Mouse (Mus musculus): ENCODE measurements at regions not wholly inside any gene's neighbourhood (a gene's known extent, or its start where the extent isn't known, plus 50 kb on each side); places are given as distances from the start of the nearest gene placed in this dataset.

- no peaks in the 10 kb centered on the region for H3K27me3 ChIP-seq (ENCODE audit: control insufficient read depth, insufficient read depth, low read length)
- no peaks in the 10 kb centered on the region for H3K9me3 ChIP-seq (ENCODE audit: control insufficient read depth, low read length)
- 82% methylated on average over 14 of the region's 14 CpGs for WGBS
- H3K27ac ChIP-seq (replicated peaks in 1 of 2; ENCODE audit: control insufficient read depth in 1 of 2, insufficient read depth in 1 of 2, low read depth in 2 of 2, low read length in 2 of 2), result no peak overlapping the region
- H3K36me3 ChIP-seq (ENCODE audit: control insufficient read depth, insufficient read depth, low read length), result no peaks in the 10 kb centered on the region
- H3K4me2 ChIP-seq (ENCODE audit: low read length), result no peak overlapping the region
- no peak for ATAC-seq (ENCODE audit: insufficient number of reproducible peaks, insufficient read depth, low FRiP score, low read depth)
- H3K9ac ChIP-seq (ENCODE audit: low read length), result no peak overlapping the region
- H3K4me1 ChIP-seq (ENCODE audit: control insufficient read depth in 2 of 2, insufficient read depth in 2 of 2, low read length in 2 of 2), result no peaks in the 10 kb centered on the region
- H3K4me3 ChIP-seq (ENCODE audit: control insufficient read depth in 1 of 2, insufficient read depth in 1 of 2, low read depth in 1 of 2, low read length in 2 of 2), result no peak overlapping the region
These were observed 231.2 kb upstream of the N4bp1 start for GRCm38 (mm10) chr8:87116190-87116765.

- H3K36me3 ChIP-seq (ENCODE audit: control insufficient read depth, insufficient read depth, low read length), result no peaks in the 10 kb centered on the region
- no peak overlapping the region for H3K4me2 ChIP-seq (ENCODE audit: low read length)
- H3K9me3 ChIP-seq (ENCODE audit: control insufficient read depth, low read length), result no peaks in the 10 kb centered on the region
- no peaks in the 10 kb centered on the region for H3K27me3 ChIP-seq (ENCODE audit: control insufficient read depth, insufficient read depth, low read length)
- ATAC-seq (ENCODE audit: insufficient number of reproducible peaks, insufficient read depth, low FRiP score, low read depth), result no peak
- 68% methylated on average over 7 of the region's 7 CpGs for WGBS
- no peak overlapping the region for H3K4me3 ChIP-seq (ENCODE audit: control insufficient read depth in 1 of 2, insufficient read depth in 1 of 2, low read depth in 1 of 2, low read length in 2 of 2)
- H3K4me1 ChIP-seq (ENCODE audit: control insufficient read depth in 2 of 2, insufficient read depth in 2 of 2, low read length in 2 of 2), result no peaks in the 10 kb centered on the region
- no peak overlapping the region for H3K9ac ChIP-seq (ENCODE audit: low read length)
- H3K27ac ChIP-seq (replicated peaks in 1 of 2; ENCODE audit: control insufficient read depth in 1 of 2, insufficient read depth in 1 of 2, low read depth in 2 of 2, low read length in 2 of 2), result no peak overlapping the region
These were observed 227.3 kb upstream of the N4bp1 start for GRCm38 (mm10) chr8:87112355-87112754.

GRCm38 (mm10) chr8:87105106-87105505 is 220.0 kb upstream of the N4bp1 start:
- no peaks in the 10 kb centered on the region for H3K4me1 ChIP-seq (ENCODE audit: control insufficient read depth in 2 of 2, insufficient read depth in 2 of 2, low read length in 2 of 2)
- no peak overlapping the region for H3K4me2 ChIP-seq (ENCODE audit: low read length)
- no peaks in the 10 kb centered on the region for H3K27me3 ChIP-seq (ENCODE audit: control insufficient read depth, insufficient read depth, low read length)
- H3K9me3 ChIP-seq (ENCODE audit: control insufficient read depth, low read length), result no peaks in the 10 kb centered on the region
- WGBS, result 80% methylated on average over 7 of the region's 7 CpGs
- no peak for ATAC-seq (ENCODE audit: insufficient number of reproducible peaks, insufficient read depth, low FRiP score, low read depth)
- no peak overlapping the region for H3K9ac ChIP-seq (ENCODE audit: low read length)
- no peak overlapping the region for H3K27ac ChIP-seq (replicated peaks in 1 of 2; ENCODE audit: control insufficient read depth in 1 of 2, insufficient read depth in 1 of 2, low read depth in 2 of 2, low read length in 2 of 2)
- H3K36me3 ChIP-seq (ENCODE audit: control insufficient read depth, insufficient read depth, low read length), result no peaks in the 10 kb centered on the region
- no peak overlapping the region for H3K4me3 ChIP-seq (ENCODE audit: control insufficient read depth in 1 of 2, insufficient read depth in 1 of 2, low read depth in 1 of 2, low read length in 2 of 2)

GRCm38 (mm10) chr8:87095211-87095610 is 210.2 kb upstream of the N4bp1 start:
- 60% methylated on average over 2 of the region's 2 CpGs for WGBS
- Histone ChIP-seq H3K27ac (replicated peaks in 1 of 2; ENCODE audit: control insufficient read depth in 1 of 2, insufficient read depth in 1 of 2, low read depth in 2 of 2, low read length in 2 of 2) (no peak overlapping the region), H3K27me3 (ENCODE audit: control insufficient read depth, insufficient read depth, low read length) (no peaks in the 10 kb centered on the region), H3K4me1 (ENCODE audit: control insufficient read depth in 2 of 2, insufficient read depth in 2 of 2, low read length in 2 of 2) (no peaks in the 10 kb centered on the region), H3K4me3 (ENCODE audit: control insufficient read depth in 1 of 2, insufficient read depth in 1 of 2, low read depth in 1 of 2, low read length in 2 of 2) (no peak overlapping the region), H3K9ac (ENCODE audit: low read length) (no peak overlapping the region), H3K36me3 (ENCODE audit: control insufficient read depth, insufficient read depth, low read length) (no peaks in the 10 kb centered on the region), H3K4me2 (ENCODE audit: low read length) (no peak overlapping the region), H3K9me3 (ENCODE audit: control insufficient read depth, low read length) (no peaks in the 10 kb centered on the region)
- ATAC-seq (ENCODE audit: insufficient number of reproducible peaks, insufficient read depth, low FRiP score, low read depth), result no peak

- H3K27me3 ChIP-seq (ENCODE audit: control insufficient read depth, insufficient read depth, low read length), result no peaks in the 10 kb centered on the region
- no peaks in the 10 kb centered on the region for H3K9me3 ChIP-seq (ENCODE audit: control insufficient read depth, low read length)
- ATAC-seq (ENCODE audit: insufficient number of reproducible peaks, insufficient read depth, low FRiP score, low read depth), result no peak
- H3K4me1 ChIP-seq (ENCODE audit: control insufficient read depth in 2 of 2, insufficient read depth in 2 of 2, low read length in 2 of 2), result no peaks in the 10 kb centered on the region
- H3K4me2 ChIP-seq (ENCODE audit: low read length), result no peak overlapping the region
- 70% methylated on average over 4 of the region's 4 CpGs for WGBS
- H3K27ac ChIP-seq (replicated peaks in 1 of 2; ENCODE audit: control insufficient read depth in 1 of 2, insufficient read depth in 1 of 2, low read depth in 2 of 2, low read length in 2 of 2), result no peak overlapping the region
- no peak overlapping the region for H3K9ac ChIP-seq (ENCODE audit: low read length)
- H3K36me3 ChIP-seq (ENCODE audit: control insufficient read depth, insufficient read depth, low read length), result no peaks in the 10 kb centered on the region
- no peak overlapping the region for H3K4me3 ChIP-seq (ENCODE audit: control insufficient read depth in 1 of 2, insufficient read depth in 1 of 2, low read depth in 1 of 2, low read length in 2 of 2)
These were observed 209.6 kb upstream of the N4bp1 start for GRCm38 (mm10) chr8:87094685-87095084.

- H3K9ac ChIP-seq (ENCODE audit: low read length), result no peak overlapping the region
- no peaks in the 10 kb centered on the region for H3K9me3 ChIP-seq (ENCODE audit: control insufficient read depth, low read length)
- H3K27me3 ChIP-seq (ENCODE audit: control insufficient read depth, insufficient read depth, low read length), result no peaks in the 10 kb centered on the region
- H3K4me1 ChIP-seq (ENCODE audit: control insufficient read depth in 2 of 2, insufficient read depth in 2 of 2, low read length in 2 of 2), result no peaks in the 10 kb centered on the region
- no peaks in the 10 kb centered on the region for H3K36me3 ChIP-seq (ENCODE audit: control insufficient read depth, insufficient read depth, low read length)
- H3K27ac ChIP-seq (replicated peaks in 1 of 2; ENCODE audit: control insufficient read depth in 1 of 2, insufficient read depth in 1 of 2, low read depth in 2 of 2, low read length in 2 of 2), result no peak overlapping the region
- WGBS, result 59% methylated on average over 10 of the region's 10 CpGs
- no peak overlapping the region for H3K4me3 ChIP-seq (ENCODE audit: control insufficient read depth in 1 of 2, insufficient read depth in 1 of 2, low read depth in 1 of 2, low read length in 2 of 2)
- H3K4me2 ChIP-seq (ENCODE audit: low read length), result no peak overlapping the region
- ATAC-seq (ENCODE audit: insufficient number of reproducible peaks, insufficient read depth, low FRiP score, low read depth), result no peak
These were observed 208.7 kb upstream of the N4bp1 start for GRCm38 (mm10) chr8:87093716-87094115.

GRCm38 (mm10) chr8:87093081-87093480 is 208.0 kb upstream of the N4bp1 start:
- Histone ChIP-seq H3K4me1 (ENCODE audit: control insufficient read depth in 2 of 2, insufficient read depth in 2 of 2, low read length in 2 of 2) (no peaks in the 10 kb centered on the region), H3K4me3 (ENCODE audit: control insufficient read depth in 1 of 2, insufficient read depth in 1 of 2, low read depth in 1 of 2, low read length in 2 of 2) (no peak overlapping the region), H3K36me3 (ENCODE audit: control insufficient read depth, insufficient read depth, low read length) (no peaks in the 10 kb centered on the region), H3K9ac (ENCODE audit: low read length) (no peak overlapping the region), H3K27ac (replicated peaks in 1 of 2; ENCODE audit: control insufficient read depth in 1 of 2, insufficient read depth in 1 of 2, low read depth in 2 of 2, low read length in 2 of 2) (no peak overlapping the region), H3K4me2 (ENCODE audit: low read length) (no peak overlapping the region), H3K9me3 (ENCODE audit: control insufficient read depth, low read length) (no peaks in the 10 kb centered on the region), H3K27me3 (ENCODE audit: control insufficient read depth, insufficient read depth, low read length) (no peaks in the 10 kb centered on the region)
- WGBS, result 47% methylated on average over 5 of the region's 5 CpGs
- ATAC-seq (ENCODE audit: insufficient number of reproducible peaks, insufficient read depth, low FRiP score, low read depth), result no peak

- Histone ChIP-seq H3K4me3 (ENCODE audit: control insufficient read depth in 1 of 2, insufficient read depth in 1 of 2, low read depth in 1 of 2, low read length in 2 of 2) (no peak overlapping the region), H3K4me2 (ENCODE audit: low read length) (no peak overlapping the region), H3K4me1 (ENCODE audit: control insufficient read depth in 2 of 2, insufficient read depth in 2 of 2, low read length in 2 of 2) (no peaks in the 10 kb centered on the region), H3K9me3 (ENCODE audit: control insufficient read depth, low read length) (no peaks in the 10 kb centered on the region), H3K36me3 (ENCODE audit: control insufficient read depth, insufficient read depth, low read length) (no peaks in the 10 kb centered on the region), H3K9ac (ENCODE audit: low read length) (no peak overlapping the region), H3K27me3 (ENCODE audit: control insufficient read depth, insufficient read depth, low read length) (no peaks in the 10 kb centered on the region), H3K27ac (replicated peaks in 1 of 2; ENCODE audit: control insufficient read depth in 1 of 2, insufficient read depth in 1 of 2, low read depth in 2 of 2, low read length in 2 of 2) (no peak overlapping the region)
- ATAC-seq (ENCODE audit: insufficient number of reproducible peaks, insufficient read depth, low FRiP score, low read depth), result no peak
- 42% methylated on average over 9 of the region's 9 CpGs for WGBS
These were observed 202.5 kb upstream of the N4bp1 start for GRCm38 (mm10) chr8:87087451-87088095.

All from heart, embryonic 14.5 days (tissue).